Mouse (Mus musculus) CH12.LX (cell line): Measurements from ENCODE around the gene Kiss1r.

Experiments used
- CHD1 ChIP-seq: IDR thresholded peaks from 2 replicates; pipeline ENCODE4 v1.6.1; 2012; ENCODE audit warnings: low read depth, low read length, improper control_type of control experiment, inconsistent platforms
- CHD2 ChIP-seq: IDR thresholded peaks from 2 replicates; pipeline ENCODE4 v1.6.1; 2011; ENCODE audit warnings: low read length, improper control_type of control experiment
- CTCF ChIP-seq, 2 experiments: IDR thresholded peaks in 1 of 2; conservative IDR thresholded peaks in 1 of 2; 2 replicates each; pipeline ENCODE4 v1.5.1; 2011 to 2012; ENCODE audit warnings: low read depth in 2 of 2, low read length in 2 of 2, improper control_type of control experiment in 1 of 2, inconsistent platforms in 1 of 2, mild to moderate bottlenecking in 1 of 2, moderate library complexity in 1 of 2
- EP300 ChIP-seq: IDR thresholded peaks from 2 replicates; pipeline ENCODE4 v1.6.1; 2011; ENCODE audit warnings: low read length, improper control_type of control experiment
- JUND ChIP-seq: conservative IDR thresholded peaks from 2 replicates; pipeline ENCODE4 v1.6.1; 2011; ENCODE audit warnings: low read depth, low read length, improper control_type of control experiment
- MAX ChIP-seq: IDR thresholded peaks from 2 replicates; pipeline ENCODE4 v1.6.1; 2011; ENCODE audit warnings: low read length, improper control_type of control experiment
- MEF2A ChIP-seq: IDR thresholded peaks from 2 replicates; pipeline ENCODE4 v1.6.1; 2014; ENCODE audit warnings: low read depth, mild to moderate bottlenecking, inconsistent platforms, low read length, improper control_type of control experiment, borderline replicate concordance
- MYC ChIP-seq: IDR thresholded peaks from 2 replicates; pipeline ENCODE4 v1.6.1; 2011; ENCODE audit warnings: low read depth, mild to moderate bottlenecking, improper control_type of control experiment, low read length
- POLR2A ChIP-seq: IDR thresholded peaks from 2 replicates; pipeline ENCODE4 v1.6.1; 2011; ENCODE audit warnings: low read depth, mild to moderate bottlenecking, improper control_type of control experiment, low read length
- TBP ChIP-seq: conservative IDR thresholded peaks from 2 replicates; pipeline ENCODE4 v1.6.1; 2011; ENCODE audit warnings: low read depth, low read length, improper control_type of control experiment
- USF1 ChIP-seq: IDR thresholded peaks from 2 replicates; pipeline ENCODE4 v1.6.1; 2014; ENCODE audit warnings: low read depth, mild to moderate bottlenecking, inconsistent platforms, low read length, improper control_type of control experiment
- USF2 ChIP-seq: conservative IDR thresholded peaks from 2 replicates; pipeline ENCODE4 v1.6.1; 2011; ENCODE audit warnings: low read depth, low read length, improper control_type of control experiment
- ZNF384 ChIP-seq: IDR thresholded peaks from 2 replicates; pipeline ENCODE4 v1.6.1; 2012; ENCODE audit warnings: low read depth, low read length, improper control_type of control experiment, inconsistent platforms

DNA sequence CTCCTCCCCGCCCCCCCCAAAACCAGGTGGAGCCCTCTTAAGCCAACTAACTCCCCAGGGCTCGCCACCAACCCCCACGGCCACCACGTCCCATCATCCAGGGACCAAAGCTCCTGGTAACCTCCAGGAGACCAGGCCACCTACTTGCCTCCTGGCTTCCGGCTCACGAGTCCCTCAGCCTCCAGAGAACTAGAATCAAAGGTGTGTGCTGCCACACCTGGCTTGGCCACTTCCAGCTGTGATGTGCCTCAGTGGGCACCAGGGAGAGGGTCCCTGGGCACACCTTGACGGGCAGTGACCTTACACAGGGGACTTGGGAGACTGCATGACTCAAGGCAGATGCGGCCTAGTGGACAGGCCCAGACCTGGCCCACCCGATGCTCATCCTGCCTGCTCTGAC, 38.9 kb downstream of the Kiss1r start:
- no peak for TF ChIP-seq CTCF (conservative IDR thresholded peaks at IDR 0.05 in 1 of 2, IDR thresholded peaks at IDR 0.05 in 1 of 2; ENCODE audit: low read depth in 2 of 2, low read length in 2 of 2)
- TF ChIP-seq EP300 = no peak
- TF ChIP-seq MEF2A = no peak
- TF ChIP-seq POLR2A = no peak
- TF ChIP-seq USF2 = no peak
- TF ChIP-seq JUND = no peak
- no peak for TF ChIP-seq MYC
- TF ChIP-seq USF1 = no peak
- TF ChIP-seq MAX = no peak
- TF ChIP-seq CHD2 = no peak
- TF ChIP-seq CHD1 = no peak
- TF ChIP-seq TBP = no peak
- TF ChIP-seq ZNF384 = no peak
